Mouse (Mus musculus): ENCODE results near the gene Syt1. TPM values are rescaled to one million over a fixed set of nuclear protein-coding genes. Genes with fewer than 3 reads are reported as not detected.

Syt1 gene
- polyA plus RNA-seq, 2 experiments, result 0.84 to 1.1 TPM

GRCm38 (mm10) chr10:108569568-108570139, 441.1 kb downstream of the Syt1 start:
- DNase-seq (ENCODE audit: low spot score), result no peak
- Histone ChIP-seq H3K4me2 (replicated peaks; ENCODE audit: low read depth, low read length, severe bottlenecking) (no peak overlapping the region), H3K4me1 (ENCODE audit: control insufficient read depth, insufficient read depth, low read length) (peaks cover 6% of the 10 kb centered on the region; the same call in 1 of the 2 replicates), H3K4me3 (replicated peaks; ENCODE audit: low read length) (no peak overlapping the region), H3K27ac (replicated peaks; ENCODE audit: low read depth, low read length) (no peak overlapping the region), H3K27me3 (ENCODE audit: control insufficient read depth, insufficient read depth, low read length) (no peaks in the 10 kb centered on the region), H3K36me3 (ENCODE audit: control insufficient read depth, insufficient read depth, low read length) (no peaks in the 10 kb centered on the region), H3K9me3 (ENCODE audit: control insufficient read depth, low read length) (no peaks in the 10 kb centered on the region), H3K9ac (ENCODE audit: low read depth, low read length, severe bottlenecking) (no peak overlapping the region)
- ATAC-seq (ENCODE audit: low FRiP score, low read depth), result no peak
- 56% methylated on average over 6 of the region's 6 CpGs for WGBS
- no peak for TF ChIP-seq POLR2A (IDR thresholded peaks at IDR 0.05; ENCODE audit: borderline replicate concordance, extremely low read depth, insufficient read depth, insufficient read length)

GRCm38 (mm10) chr10:108568925-108569324, 441.9 kb downstream of the Syt1 start:
- 65% methylated on average over 6 of the region's 6 CpGs for WGBS
- no peak for TF ChIP-seq POLR2A (IDR thresholded peaks at IDR 0.05; ENCODE audit: borderline replicate concordance, extremely low read depth, insufficient read depth, insufficient read length)

GRCm38 (mm10) chr10:108568136-108568535, 442.6 kb downstream of the Syt1 start:
- WGBS, result 24% methylated on average over 8 of the region's 8 CpGs
- Histone ChIP-seq H3K4me1 (ENCODE audit: control insufficient read depth, insufficient read depth, low read length) (peaks cover 6% of the 10 kb centered on the region; the same call in 1 of the 2 replicates), H3K9ac (ENCODE audit: low read depth, low read length, severe bottlenecking) (no peak overlapping the region), H3K4me3 (replicated peaks; ENCODE audit: low read length) (no peak overlapping the region), H3K4me2 (replicated peaks; ENCODE audit: low read depth, low read length, severe bottlenecking) (no peak overlapping the region), H3K27ac (replicated peaks; ENCODE audit: low read depth, low read length) (no peak overlapping the region), H3K9me3 (ENCODE audit: control insufficient read depth, low read length) (no peaks in the 10 kb centered on the region), H3K27me3 (ENCODE audit: control insufficient read depth, insufficient read depth, low read length) (no peaks in the 10 kb centered on the region), H3K36me3 (ENCODE audit: control insufficient read depth, insufficient read depth, low read length) (no peaks in the 10 kb centered on the region)
- ATAC-seq (ENCODE audit: low FRiP score, low read depth) (peak; percentile 55), DNase-seq (ENCODE audit: low spot score) (peak; percentile 31)
- no peak for TF ChIP-seq POLR2A (IDR thresholded peaks at IDR 0.05; ENCODE audit: borderline replicate concordance, extremely low read depth, insufficient read depth, insufficient read length)

More at GRCm38 (mm10) chr10:108568925-108569324, 441.9 kb downstream of the Syt1 start:
- H3K9ac ChIP-seq (ENCODE audit: low read depth, low read length, severe bottlenecking), result no peak overlapping the region
- no peak overlapping the region for H3K4me3 ChIP-seq (replicated peaks; ENCODE audit: low read length)
- peaks cover 6% of the 10 kb centered on the region; the same call in 1 of the 2 replicates for H3K4me1 ChIP-seq (ENCODE audit: control insufficient read depth, insufficient read depth, low read length)
- no peaks in the 10 kb centered on the region for H3K36me3 ChIP-seq (ENCODE audit: control insufficient read depth, insufficient read depth, low read length)
- H3K4me2 ChIP-seq (replicated peaks; ENCODE audit: low read depth, low read length, severe bottlenecking), result no peak overlapping the region
- no peak overlapping the region for H3K27ac ChIP-seq (replicated peaks; ENCODE audit: low read depth, low read length)
- ATAC-seq (ENCODE audit: low FRiP score, low read depth), result no peak
- H3K9me3 ChIP-seq (ENCODE audit: control insufficient read depth, low read length), result no peaks in the 10 kb centered on the region
- no peak for DNase-seq (ENCODE audit: low spot score)
- H3K27me3 ChIP-seq (ENCODE audit: control insufficient read depth, insufficient read depth, low read length), result no peaks in the 10 kb centered on the region

GRCm38 (mm10) chr10:108567456-108567855, 443.3 kb downstream of the Syt1 start:
- H3K4me2 ChIP-seq (replicated peaks; ENCODE audit: low read depth, low read length, severe bottlenecking), result no peak overlapping the region
- H3K27me3 ChIP-seq (ENCODE audit: control insufficient read depth, insufficient read depth, low read length), result no peaks in the 10 kb centered on the region
- no peaks in the 10 kb centered on the region for H3K36me3 ChIP-seq (ENCODE audit: control insufficient read depth, insufficient read depth, low read length)
- H3K4me1 ChIP-seq (ENCODE audit: control insufficient read depth, insufficient read depth, low read length), result peaks cover 6% of the 10 kb centered on the region; the same call in 1 of the 2 replicates
- WGBS, result 95% methylated on average over 6 of the region's 6 CpGs
- H3K9ac ChIP-seq (ENCODE audit: low read depth, low read length, severe bottlenecking), result no peak overlapping the region
- no peak for TF ChIP-seq POLR2A (IDR thresholded peaks at IDR 0.05; ENCODE audit: borderline replicate concordance, extremely low read depth, insufficient read depth, insufficient read length)
- DNase-seq (ENCODE audit: low spot score) (no peak), ATAC-seq (ENCODE audit: low FRiP score, low read depth) (no peak)
- no peak overlapping the region for H3K27ac ChIP-seq (replicated peaks; ENCODE audit: low read depth, low read length)
- no peak overlapping the region for H3K4me3 ChIP-seq (replicated peaks; ENCODE audit: low read length)
- H3K9me3 ChIP-seq (ENCODE audit: control insufficient read depth, low read length), result no peaks in the 10 kb centered on the region

GRCm38 (mm10) chr10:108559607-108559908, 451.2 kb downstream of the Syt1 start:
- no peak for TF ChIP-seq POLR2A (IDR thresholded peaks at IDR 0.05; ENCODE audit: borderline replicate concordance, extremely low read depth, insufficient read depth, insufficient read length)
- H3K36me3 ChIP-seq (ENCODE audit: control insufficient read depth, insufficient read depth, low read length), result no peaks in the 10 kb centered on the region
- DNase-seq (ENCODE audit: low spot score), result no peak
- H3K27ac ChIP-seq (replicated peaks; ENCODE audit: low read depth, low read length), result no peak overlapping the region
- no peak overlapping the region for H3K9ac ChIP-seq (ENCODE audit: low read depth, low read length, severe bottlenecking)
- no peaks in the 10 kb centered on the region for H3K27me3 ChIP-seq (ENCODE audit: control insufficient read depth, insufficient read depth, low read length)
- no peaks in the 10 kb centered on the region for H3K4me1 ChIP-seq (ENCODE audit: control insufficient read depth, insufficient read depth, low read length)
- no peak overlapping the region for H3K4me3 ChIP-seq (replicated peaks; ENCODE audit: low read length)
- 85% methylated on average over 2 of the region's 2 CpGs for WGBS
- no peak overlapping the region for H3K4me2 ChIP-seq (replicated peaks; ENCODE audit: low read depth, low read length, severe bottlenecking)
- ATAC-seq (ENCODE audit: low FRiP score, low read depth), result no peak
- no peaks in the 10 kb centered on the region for H3K9me3 ChIP-seq (ENCODE audit: control insufficient read depth, low read length)
